Comparison of ENCODE assay signal across 9 mouse cellular contexts in the genomic region with DNA sequence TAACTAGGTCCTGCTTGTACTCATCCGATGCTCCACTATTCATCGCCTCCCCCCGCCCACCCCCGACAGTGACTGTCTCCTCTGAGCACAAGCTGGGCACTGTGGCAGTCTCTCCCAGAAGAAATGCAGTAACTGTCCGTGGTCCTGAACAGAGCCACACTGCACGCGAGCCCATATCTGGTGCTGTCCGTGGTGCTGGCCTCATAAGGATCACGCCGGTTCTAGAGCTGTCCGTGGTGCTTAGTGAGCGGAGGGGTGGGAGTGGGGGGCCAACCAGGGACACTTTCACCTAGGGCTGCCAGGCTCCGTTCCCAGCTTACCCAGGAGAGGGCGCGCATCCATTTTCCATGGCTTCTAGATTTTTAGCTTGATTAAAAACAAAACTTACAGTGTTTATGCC. TPM values are rescaled to one million over a fixed set of nuclear protein-coding genes. Genes with fewer than 3 reads are reported as not detected.
DNase-seq lines count a peak whose midpoint lies in the region; ATAC-seq and TF ChIP-seq lines count a peak whose summit lies in the region.
"Had no signal": no experiment of that assay in that cellular context is flagged by ENCODE, and none has a peak within 500 bp of the region (broad histone marks: within the 10 kb centered on the region; RNA-seq: fewer than 3 reads in every experiment).

No protein-coding gene starts in this region.

- intact Hi-C loops in gastrocnemius, adult 2 months (cut with DNase I), result no loop called here
- intact Hi-C loops in left cerebral cortex, postnatal 10 days (cut with DNase I), result no loop called here

- no peak overlapping the region for H3K4me2 ChIP-seq in hindbrain, embryonic 16.5 days (ENCODE audit: low read length)
- H3K4me2 ChIP-seq: midbrain, embryonic 12.5 days had no signal

- WGBS in hindbrain, embryonic 16.5 days, result 20% methylated on average over 15 of the region's 15 CpGs

- H3K9me3 ChIP-seq in G1E (replicated peaks), result peaks cover 86% of the 10 kb centered on the region
- no peaks in the 10 kb centered on the region for H3K9me3 ChIP-seq in hindbrain, embryonic 16.5 days (ENCODE audit: control insufficient read depth, low read length)
- H3K9me3 ChIP-seq: midbrain, embryonic 12.5 days had no signal

- TF ChIP-seq CTCF in G1E (IDR thresholded peaks at IDR 0.05; ENCODE audit: low read depth, low read length), result no peak
- TF ChIP-seq CTCF in gastrocnemius, adult 2 months (IDR thresholded peaks at IDR 0.05), result peak; percentile 29; the same call in 1 of the 2 replicates

- no peaks in the 10 kb centered on the region for H3K4me1 ChIP-seq in G1E (ENCODE audit: insufficient read depth, low read depth, low read length)
- peaks cover 31% of the 10 kb centered on the region for H3K4me1 ChIP-seq in hindbrain, embryonic 16.5 days (ENCODE audit: control insufficient read depth, insufficient read depth, low read depth, low read length)

- H3K4me3 ChIP-seq in G1E (ENCODE audit: low read depth, low read length), result no peak overlapping the region
- H3K4me3 ChIP-seq in gastrocnemius, adult 2 months, result no peak overlapping the region
- H3K4me3 ChIP-seq in hindbrain, embryonic 16.5 days (ENCODE audit: low read length), result no peak overlapping the region
- H3K4me3 ChIP-seq: midbrain, embryonic 12.5 days had no signal

- H3K9ac ChIP-seq in hindbrain, embryonic 16.5 days (ENCODE audit: low read depth, low read length), result no peak overlapping the region
- H3K9ac ChIP-seq: midbrain, embryonic 12.5 days had no signal

- no peaks in the 10 kb centered on the region for H3K36me3 ChIP-seq in G1E (replicated peaks)
- H3K36me3 ChIP-seq in hindbrain, embryonic 16.5 days (ENCODE audit: control insufficient read depth, insufficient read depth, low read length), result no peaks in the 10 kb centered on the region
- H3K36me3 ChIP-seq: midbrain, embryonic 12.5 days had no signal

- ATAC-seq in G1E (ENCODE audit: extremely low read depth, insufficient number of reproducible peaks, low FRiP score, poor library complexity, severe bottlenecking), result no peak; the same call in 1 of the 2 replicates
- peak; percentile 72 for ATAC-seq in hindbrain, embryonic 16.5 days
- peak; percentile 95 for ATAC-seq in megakaryocyte-erythroid progenitor cell, adult 5-6 weeks (replicated peaks; ENCODE audit: low FRiP score, low TSS enrichment, poor library complexity, severe bottlenecking)

- peak; percentile 16 for DNase-seq in G1E (ENCODE audit: low spot score)
- DNase-seq in c-Kit-positive CD71-positive TER-119-negative erythroid progenitor cells, embryonic 14.5 days (ENCODE audit: low read depth), result peak; percentile 80
- DNase-seq in gastrocnemius, adult 2 months, result peak; percentile 85
- DNase-seq in left cerebral cortex, postnatal 10 days (ENCODE audit: extremely low spot score in 1 of 2, low spot score in 2 of 2), result peak; percentile 57 to 89
- DNase-seq in skeletal muscle tissue, adult 2 months (ENCODE audit: low read depth, low spot score), result peak; percentile 71
- DNase-seq in yolk sac, embryonic 10.5 days (ENCODE audit: low spot score), result peak; percentile 82

- H3K27me3 ChIP-seq in G1E (ENCODE audit: insufficient read depth, low read length), result no peaks in the 10 kb centered on the region
- H3K27me3 ChIP-seq in hindbrain, embryonic 16.5 days (replicated peaks; ENCODE audit: control insufficient read depth, insufficient read depth, low read length), result no peaks in the 10 kb centered on the region
- H3K27me3 ChIP-seq: midbrain, embryonic 12.5 days had no signal

- H3K27ac ChIP-seq in gastrocnemius, adult 2 months, result no peak overlapping the region
- peak overlapping the region; percentile 5; the same call in 1 of the 2 replicates for H3K27ac ChIP-seq in hindbrain, embryonic 16.5 days (ENCODE audit: low read depth, low read length)
- H3K27ac ChIP-seq: midbrain, embryonic 12.5 days had no signal

RNA-seq across cellular contexts. Expression of gene Phf21b, which starts 26.4 kb away (rescaled TPM):
- total RNA-seq in G1E (2014; fragmentation: Nextera tagmentation), result not detected in 2 replicates
- total RNA-seq in G1E (2017), result 0.06 and 0.27 TPM in 2 replicates
- not detected in 2 replicates for polyA plus RNA-seq in G1E (2012)
- under 1 TPM; 0.39 to 0.41 TPM for total RNA-seq in gastrocnemius, adult 2 months (2021)
- 2.5 and 3.5 TPM in 2 replicates for polyA plus RNA-seq in hindbrain, embryonic 16.5 days (2015; fragmentation: Nextera tagmentation; extraction: Ambion mirVana)
- 1 to 10 TPM; 7.9 to 9.2 TPM for total RNA-seq in left cerebral cortex, postnatal 10 days (2021)
- 4.0 TPM in 1 of 2 replicates, not detected in the other for total RNA-seq in megakaryocyte-erythroid progenitor cell, adult 5-6 weeks (2014; fragmentation: Nextera tagmentation)
- not detected in 2 replicates for total RNA-seq in megakaryocyte-erythroid progenitor cell, adult 5-6 weeks (2017)

Comparison
In these comparisons a context has a peak if more than half of its experiments do, and no peak if none do; other contexts are left out.
1. DNase-seq: peak in every context shown above with its lines; median percentile 85 in gastrocnemius, adult 2 months; 82 in yolk sac, embryonic 10.5 days; 80 in c-Kit-positive CD71-positive TER-119-negative erythroid progenitor cells, embryonic 14.5 days; 73 in left cerebral cortex, postnatal 10 days; 71 in skeletal muscle tissue, adult 2 months; 16 in G1E.